Mouse (Mus musculus) CH12.LX (cell line): Measurements from ENCODE around the gene Ywhab. TPM values are rescaled to one million over a fixed set of nuclear protein-coding genes. Genes with fewer than 3 reads are reported as not detected.

ENCODE experiments used
- DNase-seq: peaks from one replicate; pipeline ENCODE4 v3.0.0-alpha.2; 2013; ENCODE audit errors: extremely low read depth
- H3K27ac ChIP-seq: 2 replicates; pipeline ENCODE4 v1.5.1; 2012; ENCODE audit warnings: low read depth, mild to moderate bottlenecking, control low read depth, moderate library complexity; ENCODE audit not compliant: insufficient read depth
- H3K27me3 ChIP-seq: replicated peaks from 2 replicates; pipeline ENCODE3; 2012; ENCODE audit warnings: inconsistent platforms
- H3K36me3 ChIP-seq, 2 experiments: replicated peaks in 1 of 2; 2 replicates each; pipeline versions ENCODE3 to v1.6.1; 2012; ENCODE audit warnings: inconsistent platforms in 1 of 2, low read length in 1 of 2, mild to moderate bottlenecking in 1 of 2, mixed read lengths in 1 of 2, moderate library complexity in 1 of 2; ENCODE audit not compliant: control insufficient read depth in 1 of 2, insufficient read depth in 1 of 2
- H3K4me1 ChIP-seq, 2 experiments: 2 replicates each; pipeline ENCODE4 v1.6.1; 2012; ENCODE audit warnings: inconsistent platforms in 1 of 2, moderate library complexity in 1 of 2; ENCODE audit not compliant: insufficient read depth in 2 of 2, control insufficient read depth in 1 of 2
- H3K4me2 ChIP-seq: 2 replicates; pipeline ENCODE4 v1.6.1; 2012; ENCODE audit warnings: low read depth, mild to moderate bottlenecking, control low read depth; ENCODE audit not compliant: poor library complexity, insufficient read depth, severe bottlenecking
- H3K4me3 ChIP-seq, 3 experiments: fragments of 150-350 bp in 1 of 3; sonication (generic) in 1 of 3; replicated peaks in 1 of 3; 2 replicates each; pipeline versions ENCODE3 to v1.5.1; 2011 to 2012; ENCODE audit warnings: low read depth in 2 of 3, low read length in 2 of 3, mild to moderate bottlenecking in 2 of 3, moderate library complexity in 2 of 3, control low read depth in 1 of 3, improper control_type of control experiment in 1 of 3, inconsistent platforms in 1 of 3, mixed read lengths in 1 of 3; ENCODE audit not compliant: poor library complexity in 1 of 3
- H3K79me2 ChIP-seq: replicated peaks from 2 replicates; pipeline ENCODE4 v1.6.1; 2012; ENCODE audit warnings: mild to moderate bottlenecking, moderate library complexity; ENCODE audit not compliant: control insufficient read depth, poor library complexity, insufficient read depth, severe bottlenecking; ENCODE audit errors: extremely low read depth
- H3K9ac ChIP-seq: 2 replicates; pipeline ENCODE4 v1.6.1; 2012; ENCODE audit warnings: low read depth, mild to moderate bottlenecking, control low read depth, moderate library complexity; ENCODE audit not compliant: insufficient read depth
- H3K9me3 ChIP-seq: replicated peaks from 2 replicates; pipeline ENCODE3; 2012; ENCODE audit warnings: low read length, inconsistent platforms, mixed read lengths
- BHLHE40 ChIP-seq: IDR thresholded peaks from 2 replicates; pipeline ENCODE4 v1.6.1; 2011; ENCODE audit warnings: mild to moderate bottlenecking, low read depth, low read length, improper control_type of control experiment
- CHD1 ChIP-seq: IDR thresholded peaks from 2 replicates; pipeline ENCODE4 v1.6.1; 2012; ENCODE audit warnings: low read depth, low read length, improper control_type of control experiment, inconsistent platforms
- CHD2 ChIP-seq: IDR thresholded peaks from 2 replicates; pipeline ENCODE4 v1.6.1; 2011; ENCODE audit warnings: low read length, improper control_type of control experiment
- CTCF ChIP-seq, 2 experiments: IDR thresholded peaks in 1 of 2; conservative IDR thresholded peaks in 1 of 2; 2 replicates each; pipeline ENCODE4 v1.5.1; 2011 to 2012; ENCODE audit warnings: low read depth in 2 of 2, low read length in 2 of 2, improper control_type of control experiment in 1 of 2, inconsistent platforms in 1 of 2, mild to moderate bottlenecking in 1 of 2, moderate library complexity in 1 of 2
- E2F4 ChIP-seq: IDR thresholded peaks from 2 replicates; pipeline ENCODE4 v1.6.1; 2011; ENCODE audit warnings: low read depth, low read length, improper control_type of control experiment; ENCODE audit not compliant: insufficient replicate concordance
- ELF1 ChIP-seq: IDR thresholded peaks from 2 replicates; pipeline ENCODE4 v1.6.1; 2014; ENCODE audit warnings: low read depth, mild to moderate bottlenecking, inconsistent platforms, low read length, improper control_type of control experiment
- EP300 ChIP-seq: IDR thresholded peaks from 2 replicates; pipeline ENCODE4 v1.6.1; 2011; ENCODE audit warnings: low read length, improper control_type of control experiment
- ETS1 ChIP-seq: conservative IDR thresholded peaks from 2 replicates; pipeline ENCODE4 v1.6.1; 2012; ENCODE audit warnings: low read depth, mild to moderate bottlenecking, inconsistent platforms, low read length, improper control_type of control experiment, moderate library complexity
- GABPA ChIP-seq: IDR thresholded peaks from 2 replicates; pipeline ENCODE4 v1.6.1; 2012; ENCODE audit warnings: low read depth, low read length, improper control_type of control experiment, inconsistent platforms; ENCODE audit not compliant: insufficient replicate concordance
- HCFC1 ChIP-seq: IDR thresholded peaks from 2 replicates; pipeline ENCODE4 v1.6.1; 2012; ENCODE audit warnings: low read depth, mild to moderate bottlenecking, inconsistent platforms, low read length, improper control_type of control experiment
- IRF4 ChIP-seq: IDR thresholded peaks from 2 replicates; pipeline ENCODE4 v1.6.1; 2014; ENCODE audit warnings: low read depth, mild to moderate bottlenecking, inconsistent platforms, low read length, improper control_type of control experiment
- JUND ChIP-seq: conservative IDR thresholded peaks from 2 replicates; pipeline ENCODE4 v1.6.1; 2011; ENCODE audit warnings: low read depth, low read length, improper control_type of control experiment
- KAT2A ChIP-seq: IDR thresholded peaks from 2 replicates; pipeline ENCODE4 v1.6.1; 2012; ENCODE audit warnings: low read length, improper control_type of control experiment, inconsistent platforms; ENCODE audit not compliant: insufficient replicate concordance
- MAX ChIP-seq: IDR thresholded peaks from 2 replicates; pipeline ENCODE4 v1.6.1; 2011; ENCODE audit warnings: low read length, improper control_type of control experiment
- MAZ ChIP-seq: IDR thresholded peaks from 2 replicates; pipeline ENCODE4 v1.6.1; 2012; ENCODE audit warnings: low read depth, mild to moderate bottlenecking, inconsistent platforms, low read length, improper control_type of control experiment, moderate library complexity
- MEF2A ChIP-seq: IDR thresholded peaks from 2 replicates; pipeline ENCODE4 v1.6.1; 2014; ENCODE audit warnings: low read depth, mild to moderate bottlenecking, inconsistent platforms, low read length, improper control_type of control experiment, borderline replicate concordance
- MXI1 ChIP-seq: IDR thresholded peaks from 2 replicates; pipeline ENCODE4 v1.6.1; 2011; ENCODE audit warnings: mild to moderate bottlenecking, low read depth, low read length, improper control_type of control experiment
- MYC ChIP-seq: IDR thresholded peaks from 2 replicates; pipeline ENCODE4 v1.6.1; 2011; ENCODE audit warnings: low read depth, mild to moderate bottlenecking, improper control_type of control experiment, low read length
- NELFE ChIP-seq: IDR thresholded peaks from 2 replicates; pipeline ENCODE4 v1.6.1; 2011; ENCODE audit warnings: low read depth, low read length, improper control_type of control experiment
- NRF1 ChIP-seq: IDR thresholded peaks from 2 replicates; pipeline ENCODE4 v1.6.1; 2014; ENCODE audit warnings: low read depth, mild to moderate bottlenecking, inconsistent platforms, low read length, improper control_type of control experiment, moderate library complexity
- PAX5 ChIP-seq: IDR thresholded peaks from 2 replicates; pipeline ENCODE4 v1.6.1; 2012; ENCODE audit warnings: low read length, inconsistent platforms, mixed read lengths
- POLR2A ChIP-seq: IDR thresholded peaks from 2 replicates; pipeline ENCODE4 v1.6.1; 2011; ENCODE audit warnings: low read depth, mild to moderate bottlenecking, improper control_type of control experiment, low read length
- POLR2AphosphoS2 ChIP-seq: IDR thresholded peaks from 2 replicates; pipeline ENCODE4 v1.6.1; 2011; ENCODE audit warnings: low read depth, low read length, improper control_type of control experiment
- RCOR1 ChIP-seq: conservative IDR thresholded peaks from 2 replicates; pipeline ENCODE4 v1.6.1; 2012; ENCODE audit warnings: low read depth, mild to moderate bottlenecking, inconsistent platforms, low read length, improper control_type of control experiment
- SIN3A ChIP-seq: IDR thresholded peaks from 2 replicates; pipeline ENCODE4 v1.6.1; 2012; ENCODE audit warnings: low read length, improper control_type of control experiment, inconsistent platforms
- TBP ChIP-seq: conservative IDR thresholded peaks from 2 replicates; pipeline ENCODE4 v1.6.1; 2011; ENCODE audit warnings: low read depth, low read length, improper control_type of control experiment
- TCF12 ChIP-seq: IDR thresholded peaks from 2 replicates; pipeline ENCODE4 v1.6.1; 2014; ENCODE audit warnings: low read depth, mild to moderate bottlenecking, inconsistent platforms, low read length, improper control_type of control experiment
- UBTF ChIP-seq: IDR thresholded peaks from 2 replicates; pipeline ENCODE4 v1.6.1; 2012; ENCODE audit warnings: low read depth, mild to moderate bottlenecking, inconsistent platforms, low read length, improper control_type of control experiment, moderate library complexity
- USF1 ChIP-seq: IDR thresholded peaks from 2 replicates; pipeline ENCODE4 v1.6.1; 2014; ENCODE audit warnings: low read depth, mild to moderate bottlenecking, inconsistent platforms, low read length, improper control_type of control experiment
- USF2 ChIP-seq: conservative IDR thresholded peaks from 2 replicates; pipeline ENCODE4 v1.6.1; 2011; ENCODE audit warnings: low read depth, low read length, improper control_type of control experiment
- ZC3H11A ChIP-seq: IDR thresholded peaks from 2 replicates; pipeline ENCODE4 v1.6.1; 2012; ENCODE audit warnings: low read depth, mild to moderate bottlenecking, inconsistent platforms, low read length, improper control_type of control experiment
- ZKSCAN1 ChIP-seq: IDR thresholded peaks from 2 replicates; pipeline ENCODE4 v1.6.1; 2012; ENCODE audit warnings: low read depth, inconsistent platforms, low read length, improper control_type of control experiment, borderline replicate concordance
- ZMIZ1 ChIP-seq: IDR thresholded peaks from 2 replicates; pipeline ENCODE4 v1.6.1; 2012; ENCODE audit warnings: low read depth, mild to moderate bottlenecking, inconsistent platforms, low read length, improper control_type of control experiment
- dilution Hi-C: fragments of 300-500 bp; cut with MboI; formaldehyde crosslinking; loops from 2 replicates; pipeline ENCODE4 v1.14.3; 2020; ENCODE audit warnings: low sequenced_read_pairs; ENCODE audit not compliant: extremely low pct_unique_long_range_greater_than_20kb, extremely low pct_ligation_motif_present
- in situ Hi-C: fragments of 300-500 bp; cut with MboI; formaldehyde crosslinking; loops from 3 replicates; pipeline ENCODE4 v1.14.3; 2019; ENCODE audit warnings: low sequenced_read_pairs, low pct_ligation_motif_present, low pct_unique_long_range_greater_than_20kb, mixed read lengths
- polyA plus RNA-seq: library from polyadenylated mRNA; unstranded; fragments of >175 nt; gene quantifications from 2 replicates; pipeline ENCODE4 v1.2.1, GENCODE M21; 2012; ENCODE audit warnings: low read depth; ENCODE audit not compliant: insufficient read length
- total RNA-seq, 2 experiments: library from RNA; depleted of rRNA; stranded (reverse); fragments of 300-350 nt in 1 of 2; fragments of >200 nt in 1 of 2; gene quantifications; 2 replicates each; pipeline ENCODE4 v1.2.3; 2012 to 2014

The Ywhab gene
- total and polyA plus RNA-seq, 3 experiments = 41.6 to 159 (median 59.8) TPM

- in situ Hi-C loops = no loop called here
- no peak for TF ChIP-seq PAX5
- TF ChIP-seq HCFC1 = peak; percentile 73
- 0 out of 2 replicates have a peak, but pooled peaks have one; percentile 4 for TF ChIP-seq MAX
- TF ChIP-seq E2F4 = no peak
- TF ChIP-seq ELF1 = peak; percentile 82
- peak; percentile 56; the same call in 1 of the 2 replicates for TF ChIP-seq MAZ
- TF ChIP-seq CHD1 = no peak
- TF ChIP-seq NELFE = peak; percentile 69; the same call in 1 of the 2 replicates
- no peak for TF ChIP-seq POLR2AphosphoS2
- TF ChIP-seq CTCF (conservative IDR thresholded peaks at IDR 0.05 in 1 of 2, IDR thresholded peaks at IDR 0.05 in 1 of 2; ENCODE audit: low read depth in 2 of 2, low read length in 2 of 2) = no peak
- TF ChIP-seq MXI1 = peak; percentile 32; the same call in 1 of the 2 replicates
- no peak for TF ChIP-seq GABPA
- peak; percentile 96 for TF ChIP-seq UBTF
- TF ChIP-seq RCOR1 = no peak
- peak; percentile 52; the same call in 1 of the 2 replicates for TF ChIP-seq NRF1
- no peak for TF ChIP-seq ZC3H11A
- TF ChIP-seq SIN3A = peak; percentile 28
- TF ChIP-seq USF2 = no peak; the same call in 1 of the 2 replicates
- peak; percentile 48; the same call in 1 of the 2 replicates for TF ChIP-seq ZMIZ1
- no peak for TF ChIP-seq ZKSCAN1
- peak; percentile 81 for TF ChIP-seq USF1
- no peak for TF ChIP-seq JUND
- no peak for TF ChIP-seq BHLHE40
- no peak for TF ChIP-seq EP300
- 0 out of 2 replicates have a peak, but pooled peaks have one; percentile 51 for TF ChIP-seq KAT2A
- TF ChIP-seq TBP = no peak
- peak; percentile 28 for TF ChIP-seq MEF2A
- no peak for TF ChIP-seq IRF4
- TF ChIP-seq ETS1 = no peak
- TF ChIP-seq MYC = no peak
- peak; percentile 2; the same call in 1 of the 2 replicates for TF ChIP-seq TCF12
- TF ChIP-seq POLR2A = peak; percentile 67; the same call in 1 of the 2 replicates
- 0 out of 2 replicates have a peak, but pooled peaks have one; percentile 19 for TF ChIP-seq CHD2
- peak overlapping the region; percentile 86 for H3K27ac ChIP-seq
- peaks cover 7% of the 10 kb centered on the region for H3K27me3 ChIP-seq
- H3K79me2 ChIP-seq = peaks cover 42% of the 10 kb centered on the region
- peak overlapping the region; percentile 88 to 89 (median 88) for H3K4me3 ChIP-seq
- H3K4me1 ChIP-seq = peaks cover 6 to 26% of the 10 kb centered on the region in 2 experiments
- dilution Hi-C loops = no loop called here
- H3K9me3 ChIP-seq = no peaks in the 10 kb centered on the region
- peak overlapping the region; percentile 95 for H3K9ac ChIP-seq
- peak; percentile 96 for DNase-seq
- H3K36me3 ChIP-seq = peaks cover 8 to 33% of the 10 kb centered on the region in 2 experiments
- H3K4me2 ChIP-seq = peak overlapping the region; percentile 92
Measured at GRCm38 (mm10) chr2:163994977-163995862, 460 bp downstream of the Ywhab start.
